Mouse (Mus musculus) lung, postnatal 0 days (tissue): ENCODE measurements around the gene Slc7a8. TPM values are rescaled to one million over a fixed set of nuclear protein-coding genes. Genes with fewer than 3 reads are reported as not detected.
A peak's percentile ranks its signal among the peaks of the same experiment; 100 is the strongest.

Experiments
- ATAC-seq: fragments of 200-750 bp; cut with Nextera tagmentation; 2 replicates; pipeline ENCODE4 v1.8.0; 2017; ENCODE audit warnings: moderate library complexity
- DNase-seq: peaks from one replicate; pipeline ENCODE4 v3.0.0-alpha.2; 2016; ENCODE audit warnings: low spot score
- H3K27ac ChIP-seq: fragments of 300-500 bp; sonication (generic); 2 replicates; pipeline ENCODE4 v1.5.1; 2014; ENCODE audit warnings: antibody characterized with exemption, mild to moderate bottlenecking, low read length, mixed read lengths
- H3K27me3 ChIP-seq: fragments of 300-500 bp; sonication (generic); replicated peaks from 2 replicates; pipeline ENCODE4 v1.6.1; 2014; ENCODE audit warnings: low read length, mixed read lengths; ENCODE audit not compliant: insufficient read depth
- H3K36me3 ChIP-seq: fragments of 300-500 bp; sonication (generic); 2 replicates; pipeline ENCODE4 v1.6.1; 2014; ENCODE audit warnings: low read length, mixed read lengths; ENCODE audit not compliant: insufficient read depth
- H3K4me1 ChIP-seq: fragments of 300-500 bp; sonication (generic); 2 replicates; pipeline ENCODE4 v1.6.1; 2014; ENCODE audit warnings: antibody characterized with exemption, low read depth, low read length, mixed read lengths; ENCODE audit not compliant: insufficient read depth
- H3K4me2 ChIP-seq: fragments of 300-500 bp; sonication (generic); replicated peaks from 2 replicates; pipeline ENCODE4 v1.6.1; 2014; ENCODE audit warnings: low read depth, mild to moderate bottlenecking, low read length, moderate library complexity, mixed read lengths
- H3K4me3 ChIP-seq: fragments of 300-500 bp; sonication (generic); 2 replicates; pipeline ENCODE4 v1.5.1; 2014; ENCODE audit warnings: low read depth, low read length
- H3K9ac ChIP-seq: fragments of 300-500 bp; sonication (generic); replicated peaks from 2 replicates; pipeline ENCODE4 v1.6.1; 2014; ENCODE audit warnings: low read depth, mild to moderate bottlenecking
- H3K9me3 ChIP-seq: fragments of 300-500 bp; sonication (generic); 2 replicates; pipeline ENCODE4 v1.6.1; 2016; ENCODE audit warnings: low read length, mixed read lengths
- CTCF ChIP-seq: IDR thresholded peaks from 2 replicates; pipeline ENCODE4 v1.5.1; 2016; ENCODE audit warnings: antibody characterized with exemption, mild to moderate bottlenecking
- EP300 ChIP-seq: IDR thresholded peaks from 2 replicates; pipeline ENCODE4 v1.6.1; 2016; ENCODE audit warnings: antibody characterized with exemption, mild to moderate bottlenecking, control low read depth
- WGBS: fragments of 180-500 bp; shearing (Covaris S2); extraction: QIAGEN DNeasy Blood & Tissue Kit; methylation state at CpG from one replicate; pipeline ENCODE4 v1.1.7; 2014; 5-methylcytosine and 5-hydroxymethylcytosine counted together
- polyA plus RNA-seq: library from polyadenylated mRNA; unstranded; fragments of >200 nt; fragmentation: Nextera tagmentation; extraction: Ambion mirVana; gene quantifications from 2 replicates; pipeline ENCODE4 v1.2.1, GENCODE M21; 2015

Slc7a8 gene
- polyA plus RNA-seq, 1 experiment from 2014 or later = 1.2 TPM

GRCm38 (mm10) chr14:54747942-54748917 is 33.5 kb downstream of the Slc7a8 start:
- Histone ChIP-seq H3K4me2 (no peak overlapping the region), H3K9ac (no peak overlapping the region), H3K27ac (no peak overlapping the region), H3K9me3 (no peaks in the 10 kb centered on the region), H3K36me3 (no peaks in the 10 kb centered on the region), H3K4me3 (no peak overlapping the region), H3K27me3 (no peaks in the 10 kb centered on the region), H3K4me1 (no peaks in the 10 kb centered on the region)
- 64% methylated on average over 16 of the region's 16 CpGs for WGBS
- ATAC-seq = peak; percentile 12; the same call in 1 of the 2 replicates
- DNase-seq = no peak
- TF ChIP-seq CTCF (no peak), EP300 (no peak)

- H3K4me1 ChIP-seq = no peaks in the 10 kb centered on the region
- 83% methylated on average over 9 of the region's 9 CpGs for WGBS
- no peak for ATAC-seq
Measured at GRCm38 (mm10) chr14:54746038-54746437, 35.7 kb downstream of the Slc7a8 start.

GRCm38 (mm10) chr14:54744473-54744872 is 37.3 kb downstream of the Slc7a8 start:
- Histone ChIP-seq H3K4me1 (no peaks in the 10 kb centered on the region), H3K27ac (no peak overlapping the region), H3K36me3 (no peaks in the 10 kb centered on the region), H3K4me3 (no peak overlapping the region), H3K27me3 (no peaks in the 10 kb centered on the region), H3K4me2 (no peak overlapping the region), H3K9me3 (no peaks in the 10 kb centered on the region), H3K9ac (no peak overlapping the region)
- TF ChIP-seq CTCF (no peak), EP300 (no peak)
- no peak for DNase-seq
- WGBS = 39% methylated on average over 8 of the region's 8 CpGs
- no peak for ATAC-seq

More at GRCm38 (mm10) chr14:54746038-54746437, 35.7 kb downstream of the Slc7a8 start:
- no peak overlapping the region for H3K4me2 ChIP-seq
- no peak for TF ChIP-seq CTCF
- TF ChIP-seq EP300 = no peak
- no peaks in the 10 kb centered on the region for H3K36me3 ChIP-seq
- H3K9ac ChIP-seq = no peak overlapping the region
- no peaks in the 10 kb centered on the region for H3K27me3 ChIP-seq
- no peak overlapping the region for H3K4me3 ChIP-seq
- H3K27ac ChIP-seq = no peak overlapping the region
- no peaks in the 10 kb centered on the region for H3K9me3 ChIP-seq
- no peak for DNase-seq

GRCm38 (mm10) chr14:54742375-54742774 is 39.4 kb downstream of the Slc7a8 start:
- DNase-seq (no peak), ATAC-seq (no peak)
- Histone ChIP-seq H3K9me3 (no peaks in the 10 kb centered on the region), H3K4me3 (no peak overlapping the region), H3K27ac (no peak overlapping the region), H3K27me3 (no peaks in the 10 kb centered on the region), H3K4me1 (no peaks in the 10 kb centered on the region), H3K4me2 (no peak overlapping the region), H3K36me3 (no peaks in the 10 kb centered on the region), H3K9ac (no peak overlapping the region)
- TF ChIP-seq CTCF = no peak
- TF ChIP-seq EP300 = no peak
- 38% methylated on average over 2 of the region's 2 CpGs for WGBS

GRCm38 (mm10) chr14:54741721-54742120 is 40.0 kb downstream of the Slc7a8 start:
- no peak overlapping the region for H3K27ac ChIP-seq
- ATAC-seq (no peak), DNase-seq (no peak)
- H3K4me1 ChIP-seq = no peaks in the 10 kb centered on the region
- H3K9me3 ChIP-seq = no peaks in the 10 kb centered on the region
- no peak overlapping the region for H3K4me2 ChIP-seq
- no peak for TF ChIP-seq CTCF
- no peak for TF ChIP-seq EP300
- no peak overlapping the region for H3K4me3 ChIP-seq
- no peaks in the 10 kb centered on the region for H3K27me3 ChIP-seq
- no peak overlapping the region for H3K9ac ChIP-seq
- H3K36me3 ChIP-seq = no peaks in the 10 kb centered on the region
- 74% methylated on average over 6 of the region's 6 CpGs for WGBS

GRCm38 (mm10) chr14:54737634-54738033 is 44.1 kb downstream of the Slc7a8 start:
- TF ChIP-seq EP300 (no peak), CTCF (no peak)
- Histone ChIP-seq H3K4me1 (no peaks in the 10 kb centered on the region), H3K36me3 (no peaks in the 10 kb centered on the region), H3K4me3 (no peak overlapping the region), H3K27ac (no peak overlapping the region), H3K9ac (no peak overlapping the region), H3K9me3 (no peaks in the 10 kb centered on the region), H3K4me2 (no peak overlapping the region), H3K27me3 (no peaks in the 10 kb centered on the region)
- ATAC-seq (no peak), DNase-seq (no peak)
- 84% methylated on average over 10 of the region's 10 CpGs for WGBS
